Mouse (Mus musculus) neural tube, embryonic 13.5 days (tissue): ENCODE measurements at regions not wholly inside any gene's neighbourhood (a gene's known extent, or its start where the extent isn't known, plus 50 kb on each side); places are given as distances from the start of the nearest gene placed in this dataset.
A peak's percentile ranks its signal among the peaks of the same experiment; 100 is the strongest.
"Not testable (repeated sequence)": the region's sequence is repeated elsewhere in the genome, so short reads cannot be mapped to it uniquely, and the experiment has no call there.

Experiments used
- ATAC-seq: fragments of 200-750 bp; cut with Nextera tagmentation; 2 replicates; pipeline ENCODE4 v1.8.0; 2017; ENCODE audit warnings: low read depth, mild to moderate bottlenecking, moderate TSS enrichment, moderate library complexity
- H3K27ac ChIP-seq: fragments of 300-500 bp; sonication (generic); replicated peaks from 2 replicates; pipeline ENCODE4 v1.5.1; 2015; ENCODE audit warnings: moderate library complexity, mild to moderate bottlenecking, inconsistent platforms
- H3K27me3 ChIP-seq: fragments of 300-500 bp; sonication (generic); 2 replicates; pipeline ENCODE4 v1.6.1; 2015; ENCODE audit warnings: mild to moderate bottlenecking, inconsistent platforms
- H3K36me3 ChIP-seq: fragments of 300-500 bp; sonication (generic); 2 replicates; pipeline ENCODE4 v1.6.1; 2015; ENCODE audit warnings: mild to moderate bottlenecking, inconsistent platforms
- H3K4me1 ChIP-seq: fragments of 300-500 bp; sonication (generic); replicated peaks from 2 replicates; pipeline ENCODE4 v1.6.1; 2015; ENCODE audit warnings: inconsistent platforms
- H3K4me2 ChIP-seq: fragments of 300-500 bp; sonication (generic); 2 replicates; pipeline ENCODE4 v1.6.1; 2015; ENCODE audit warnings: inconsistent platforms, mild to moderate bottlenecking, moderate library complexity
- H3K4me3 ChIP-seq: fragments of 300-500 bp; sonication (generic); 2 replicates; pipeline ENCODE4 v1.5.1; 2015; ENCODE audit warnings: mild to moderate bottlenecking, inconsistent platforms
- H3K9ac ChIP-seq: fragments of 300-500 bp; sonication (generic); 2 replicates; pipeline ENCODE4 v1.6.1; 2015; ENCODE audit warnings: moderate library complexity, mild to moderate bottlenecking, inconsistent platforms
- H3K9me3 ChIP-seq: fragments of 300-500 bp; sonication (generic); 2 replicates; pipeline ENCODE4 v1.6.1; 2016; ENCODE audit warnings: inconsistent platforms
- WGBS: fragments of 180-500 bp; shearing (Covaris S2); methylation state at CpG from one replicate; pipeline ENCODE4 v1.1.7; 2015; 5-methylcytosine and 5-hydroxymethylcytosine counted together

GRCm38 (mm10) chr6:47679946-47680345 lies 84.8 kb upstream of the Ezh2 start:
- H3K27me3 ChIP-seq, H3K27ac ChIP-seq, H3K9me3 ChIP-seq, H3K4me2 ChIP-seq, H3K4me3 ChIP-seq, H3K9ac ChIP-seq, H3K4me1 ChIP-seq, ATAC-seq, H3K36me3 ChIP-seq: not testable (repeated sequence)
- WGBS = 66% methylated on average over 2 of the region's 7 CpGs

- not testable (repeated sequence) for H3K27ac ChIP-seq, H3K36me3 ChIP-seq, H3K4me1 ChIP-seq, H3K9me3 ChIP-seq, H3K27me3 ChIP-seq, ATAC-seq
- peak overlapping the region; percentile 45 for H3K4me2 ChIP-seq
- WGBS = 19% methylated on average over 9 of the region's 33 CpGs
- H3K9ac ChIP-seq = 0 out of 2 replicates have a peak overlapping the region, but pooled peaks have one; percentile 12
- peak overlapping the region; percentile 34 for H3K4me3 ChIP-seq
These were observed 77.6 kb upstream of the Ezh2 start for GRCm38 (mm10) chr6:47672741-47673140.

- ATAC-seq, H3K4me2 ChIP-seq, H3K9me3 ChIP-seq, H3K36me3 ChIP-seq, H3K4me3 ChIP-seq, H3K4me1 ChIP-seq, H3K27ac ChIP-seq, H3K27me3 ChIP-seq, H3K9ac ChIP-seq: not testable (repeated sequence)
- WGBS = 64% methylated on average over 3 of the region's 3 CpGs
These were observed 57.7 kb upstream of the Ezh2 start for GRCm38 (mm10) chr6:47652880-47653279.

GRCm38 (mm10) chr6:47651385-47651718 lies 56.2 kb upstream of the Ezh2 start:
- peak; percentile 62 for ATAC-seq
- 3% methylated on average over 22 of the region's 23 CpGs for WGBS
- peak overlapping the region; percentile 62 for H3K4me3 ChIP-seq

GRCm38 (mm10) chr6:47650463-47651384 lies 55.6 kb upstream of the Ezh2 start:
- H3K4me2 ChIP-seq = peak overlapping the region; percentile 66
- ATAC-seq = peak; percentile 97
- H3K4me3 ChIP-seq = peak overlapping the region; percentile 62
- H3K27ac ChIP-seq = peak overlapping the region; percentile 69
- H3K4me1 ChIP-seq = no peaks in the 10 kb centered on the region
- peak overlapping the region; percentile 75 for H3K9ac ChIP-seq
- no peaks in the 10 kb centered on the region for H3K27me3 ChIP-seq
- no peaks in the 10 kb centered on the region for H3K36me3 ChIP-seq
- no peaks in the 10 kb centered on the region for H3K9me3 ChIP-seq
- 2% methylated on average over 46 of the region's 46 CpGs for WGBS

More at GRCm38 (mm10) chr6:47651385-47651718, 56.2 kb upstream of the Ezh2 start:
- H3K9me3 ChIP-seq, H3K4me1 ChIP-seq, H3K27me3 ChIP-seq, H3K36me3 ChIP-seq: not testable (repeated sequence)
- peak overlapping the region; percentile 66 for H3K4me2 ChIP-seq
- H3K9ac ChIP-seq = peak overlapping the region; percentile 75
- H3K27ac ChIP-seq = peak overlapping the region; percentile 67

- Histone ChIP-seq H3K27me3 (no peaks in the 10 kb centered on the region), H3K27ac (no peak overlapping the region), H3K9me3 (no peaks in the 10 kb centered on the region), H3K36me3 (no peaks in the 10 kb centered on the region), H3K4me2 (no peak overlapping the region), H3K4me1 (no peaks in the 10 kb centered on the region), H3K4me3 (no peak overlapping the region), H3K9ac (no peak overlapping the region)
- no peak for ATAC-seq
- WGBS = 94% methylated on average over 6 of the region's 6 CpGs
These were observed 54.8 kb upstream of the Ezh2 start for GRCm38 (mm10) chr6:47649961-47650360.

GRCm38 (mm10) chr6:47649451-47649931 lies 54.4 kb upstream of the Ezh2 start:
- H3K27ac ChIP-seq = no peak overlapping the region
- no peak for ATAC-seq
- H3K9me3 ChIP-seq = no peaks in the 10 kb centered on the region
- H3K4me3 ChIP-seq = no peak overlapping the region
- no peaks in the 10 kb centered on the region for H3K4me1 ChIP-seq
- H3K27me3 ChIP-seq = no peaks in the 10 kb centered on the region
- 78% methylated on average over 5 of the region's 5 CpGs for WGBS
- no peak overlapping the region for H3K4me2 ChIP-seq
- no peak overlapping the region for H3K9ac ChIP-seq
- H3K36me3 ChIP-seq = no peaks in the 10 kb centered on the region

GRCm38 (mm10) chr6:47648899-47649298 lies 53.8 kb upstream of the Ezh2 start:
- no peak for ATAC-seq
- no peaks in the 10 kb centered on the region for H3K4me1 ChIP-seq

GRCm38 (mm10) chr6:47648316-47648715 lies 53.2 kb upstream of the Ezh2 start:
- Histone ChIP-seq H3K36me3 (no peaks in the 10 kb centered on the region), H3K4me2 (no peak overlapping the region), H3K4me1 (no peaks in the 10 kb centered on the region), H3K4me3 (no peak overlapping the region), H3K27me3 (no peaks in the 10 kb centered on the region), H3K27ac (no peak overlapping the region), H3K9ac (no peak overlapping the region), H3K9me3 (no peaks in the 10 kb centered on the region)
- WGBS = 91% methylated on average over 7 of the region's 7 CpGs
- ATAC-seq = no peak

More at GRCm38 (mm10) chr6:47648899-47649298, 53.8 kb upstream of the Ezh2 start:
- Histone ChIP-seq H3K4me3 (no peak overlapping the region), H3K9ac (no peak overlapping the region), H3K4me2 (no peak overlapping the region), H3K9me3 (no peaks in the 10 kb centered on the region), H3K36me3 (no peaks in the 10 kb centered on the region), H3K27ac (no peak overlapping the region), H3K27me3 (no peaks in the 10 kb centered on the region)
- 63% methylated on average over 5 of the region's 5 CpGs for WGBS

GRCm38 (mm10) chr6:47647876-47648275 lies 52.7 kb upstream of the Ezh2 start:
- Histone ChIP-seq H3K4me3 (no peak overlapping the region), H3K36me3 (no peaks in the 10 kb centered on the region), H3K4me2 (no peak overlapping the region), H3K4me1 (no peaks in the 10 kb centered on the region), H3K27ac (no peak overlapping the region), H3K27me3 (no peaks in the 10 kb centered on the region), H3K9ac (no peak overlapping the region), H3K9me3 (no peaks in the 10 kb centered on the region)
- WGBS = 86% methylated on average over 8 of the region's 8 CpGs
- ATAC-seq = no peak

GRCm38 (mm10) chr6:47646731-47647567 lies 51.8 kb upstream of the Ezh2 start:
- no peak for ATAC-seq
- H3K4me2 ChIP-seq = no peak overlapping the region
- H3K4me3 ChIP-seq = no peak overlapping the region
- H3K9me3 ChIP-seq = no peaks in the 10 kb centered on the region
- WGBS = 57% methylated on average over 14 of the region's 14 CpGs
- no peak overlapping the region for H3K27ac ChIP-seq
- H3K27me3 ChIP-seq = no peaks in the 10 kb centered on the region
- H3K36me3 ChIP-seq = no peaks in the 10 kb centered on the region
- no peak overlapping the region for H3K9ac ChIP-seq
- H3K4me1 ChIP-seq = no peaks in the 10 kb centered on the region

GRCm38 (mm10) chr6:47646022-47646421 lies 50.9 kb upstream of the Ezh2 start:
- H3K9ac ChIP-seq = no peak overlapping the region
- WGBS = 60% methylated on average over 1 of the region's 1 CpGs
- H3K27me3 ChIP-seq = no peaks in the 10 kb centered on the region
- H3K4me3 ChIP-seq = no peak overlapping the region
- no peak overlapping the region for H3K27ac ChIP-seq
- no peak overlapping the region for H3K4me2 ChIP-seq
- no peaks in the 10 kb centered on the region for H3K4me1 ChIP-seq
- ATAC-seq = no peak
- no peaks in the 10 kb centered on the region for H3K9me3 ChIP-seq
- H3K36me3 ChIP-seq = no peaks in the 10 kb centered on the region
